Mouse (Mus musculus): ENCODE measurements around the gene Appl2.

Appl2 gene

GRCm38 (mm10) chr10:83565449-83566441 lies 82.8 kb downstream of the Appl2 start:
- DNase-seq (ENCODE audit: low read depth): no peak

DNA sequence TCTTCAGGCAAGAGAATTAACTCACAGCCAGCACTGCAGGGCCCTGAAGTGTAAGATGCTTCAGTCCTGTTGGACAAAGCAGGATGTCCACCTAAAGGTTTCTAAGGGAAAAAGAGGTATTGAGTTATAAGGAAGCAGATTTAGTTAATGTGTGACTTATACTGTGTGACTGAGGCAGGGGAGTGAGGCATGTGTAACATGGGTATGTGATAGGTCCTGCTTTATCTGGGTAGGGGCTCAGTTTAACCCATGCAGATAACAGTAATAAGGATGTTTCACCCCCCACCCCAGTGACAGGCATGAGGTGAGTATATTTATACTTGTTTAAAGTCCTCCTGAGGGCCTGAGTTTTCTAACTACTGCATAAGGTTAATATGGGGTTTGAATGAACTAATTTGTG lies 85.5 kb downstream of the Appl2 start:
- no peak for DNase-seq (ENCODE audit: low read depth)
